Mouse (Mus musculus) liver, embryonic 12.5 days (tissue): ENCODE results near the gene Angpt4. TPM values are rescaled to one million over a fixed set of nuclear protein-coding genes. Genes with fewer than 3 reads are reported as not detected.

Experiments used
- ATAC-seq: fragments of 200-750 bp; cut with Nextera tagmentation; 2 replicates; pipeline ENCODE4 v1.8.0; 2017; ENCODE audit warnings: moderate number of reproducible peaks, mild to moderate bottlenecking, moderate library complexity
- H3K27ac ChIP-seq: fragments of 300-500 bp; sonication (generic); 2 replicates; pipeline ENCODE4 v1.5.1; 2016; ENCODE audit warnings: mild to moderate bottlenecking
- H3K27me3 ChIP-seq: fragments of 300-500 bp; sonication (generic); replicated peaks from 2 replicates; pipeline ENCODE4 v1.6.1; 2016; ENCODE audit warnings: mild to moderate bottlenecking, moderate library complexity
- H3K36me3 ChIP-seq: fragments of 300-500 bp; sonication (generic); 2 replicates; pipeline ENCODE4 v1.6.1; 2016; ENCODE audit warnings: mild to moderate bottlenecking, moderate library complexity
- H3K4me1 ChIP-seq: fragments of 300-500 bp; sonication (generic); 2 replicates; pipeline ENCODE4 v1.6.1; 2016
- H3K4me2 ChIP-seq: fragments of 300-500 bp; sonication (generic); 2 replicates; pipeline ENCODE4 v1.6.1; 2016; ENCODE audit warnings: mild to moderate bottlenecking, moderate library complexity
- H3K4me3 ChIP-seq: fragments of 300-500 bp; sonication (generic); 2 replicates; pipeline ENCODE4 v1.5.1; 2016; ENCODE audit warnings: mild to moderate bottlenecking, moderate library complexity
- H3K9ac ChIP-seq: fragments of 300-500 bp; sonication (generic); 2 replicates; pipeline ENCODE4 v1.6.1; 2016; ENCODE audit warnings: mild to moderate bottlenecking, moderate library complexity
- H3K9me3 ChIP-seq: fragments of 300-500 bp; sonication (generic); replicated peaks from 2 replicates; pipeline ENCODE4 v1.6.1; 2016; ENCODE audit warnings: mild to moderate bottlenecking, moderate library complexity
- WGBS: fragments of 180-500 bp; shearing (Covaris S2); methylation state at CpG from one replicate; pipeline ENCODE4 v1.1.7; 2016; ENCODE audit not compliant: insufficient replicate concordance; 5-methylcytosine and 5-hydroxymethylcytosine counted together
- polyA plus RNA-seq: library from polyadenylated mRNA; unstranded; fragments of >200 nt; fragmentation: Nextera tagmentation; extraction: Ambion mirVana; gene quantifications from 2 replicates; pipeline ENCODE4 v1.2.1, GENCODE M21; 2016

Gene Angpt4
- polyA plus RNA-seq, 1 experiment from 2014 or later, result 0.05 TPM

GRCm38 (mm10) chr2:151895911-151896310 is 15.1 kb upstream of the Angpt4 start:
- no peaks in the 10 kb centered on the region for H3K36me3 ChIP-seq
- no peak overlapping the region for H3K4me2 ChIP-seq
- H3K27ac ChIP-seq, result no peak overlapping the region
- no peak for ATAC-seq
- no peaks in the 10 kb centered on the region for H3K4me1 ChIP-seq
- no peak overlapping the region for H3K9ac ChIP-seq
- no peaks in the 10 kb centered on the region for H3K27me3 ChIP-seq
- H3K9me3 ChIP-seq, result no peaks in the 10 kb centered on the region
- 70% methylated on average over 5 of the region's 5 CpGs for whole genome bisulfite sequencing
- no peak overlapping the region for H3K4me3 ChIP-seq

- no peak overlapping the region for H3K4me3 ChIP-seq
- no peaks in the 10 kb centered on the region for H3K27me3 ChIP-seq
- ATAC-seq, result no peak
- no peak overlapping the region for H3K4me2 ChIP-seq
- WGBS, result 52% methylated on average over 1 of the region's 1 CpGs
- H3K36me3 ChIP-seq, result no peaks in the 10 kb centered on the region
- H3K9ac ChIP-seq, result no peak overlapping the region
- H3K4me1 ChIP-seq, result no peaks in the 10 kb centered on the region
- H3K27ac ChIP-seq, result no peak overlapping the region
- no peaks in the 10 kb centered on the region for H3K9me3 ChIP-seq
Measured at GRCm38 (mm10) chr2:151898106-151898505, 12.9 kb upstream of the Angpt4 start.

- ATAC-seq, result no peak
- H3K4me2 ChIP-seq, result no peak overlapping the region
- H3K4me3 ChIP-seq, result no peak overlapping the region
- 58% methylated on average over 4 of the region's 4 CpGs for WGBS
- H3K27me3 ChIP-seq, result no peaks in the 10 kb centered on the region
- no peak overlapping the region for H3K9ac ChIP-seq
- no peaks in the 10 kb centered on the region for H3K9me3 ChIP-seq
- H3K27ac ChIP-seq, result no peak overlapping the region
- H3K36me3 ChIP-seq, result no peaks in the 10 kb centered on the region
- no peaks in the 10 kb centered on the region for H3K4me1 ChIP-seq
Measured at GRCm38 (mm10) chr2:151900845-151901244, 10.2 kb upstream of the Angpt4 start.

GRCm38 (mm10) chr2:151903267-151903666 is 7.7 kb upstream of the Angpt4 start:
- Histone ChIP-seq H3K9me3 (no peaks in the 10 kb centered on the region), H3K4me1 (no peaks in the 10 kb centered on the region), H3K4me3 (no peak overlapping the region), H3K27ac (no peak overlapping the region), H3K9ac (no peak overlapping the region), H3K4me2 (no peak overlapping the region), H3K27me3 (no peaks in the 10 kb centered on the region; the same call in 1 of the 2 replicates), H3K36me3 (no peaks in the 10 kb centered on the region)
- no peak for ATAC-seq
- 71% methylated on average over 6 of the region's 6 CpGs for WGBS

- Histone ChIP-seq H3K4me1 (no peaks in the 10 kb centered on the region), H3K36me3 (no peaks in the 10 kb centered on the region), H3K9ac (no peak overlapping the region), H3K4me2 (no peak overlapping the region), H3K9me3 (no peaks in the 10 kb centered on the region), H3K4me3 (no peak overlapping the region), H3K27me3 (no peaks in the 10 kb centered on the region; the same call in 1 of the 2 replicates), H3K27ac (no peak overlapping the region)
- ATAC-seq, result no peak
- 63% methylated on average over 4 of the region's 4 CpGs for WGBS
Measured at GRCm38 (mm10) chr2:151903933-151904332, 7.1 kb upstream of the Angpt4 start.

- no peaks in the 10 kb centered on the region; the same call in 1 of the 2 replicates for H3K27me3 ChIP-seq
- H3K36me3 ChIP-seq, result no peaks in the 10 kb centered on the region
- H3K4me2 ChIP-seq, result no peak overlapping the region
- no peak overlapping the region for H3K27ac ChIP-seq
- no peak overlapping the region for H3K9ac ChIP-seq
- no peaks in the 10 kb centered on the region for H3K4me1 ChIP-seq
- H3K4me3 ChIP-seq, result no peak overlapping the region
- ATAC-seq, result no peak; the same call in 1 of the 2 replicates
- 43% methylated on average over 3 of the region's 3 CpGs for WGBS
- H3K9me3 ChIP-seq, result no peaks in the 10 kb centered on the region
Measured at GRCm38 (mm10) chr2:151904636-151905035, 6.4 kb upstream of the Angpt4 start.

GRCm38 (mm10) chr2:151907020-151907419 is 4.0 kb upstream of the Angpt4 start:
- ATAC-seq, result no peak
- H3K4me3 ChIP-seq, result no peak overlapping the region
- no peak overlapping the region for H3K9ac ChIP-seq
- no peaks in the 10 kb centered on the region for H3K9me3 ChIP-seq
- no peaks in the 10 kb centered on the region; the same call in 1 of the 2 replicates for H3K27me3 ChIP-seq
- 50% methylated on average over 2 of the region's 2 CpGs for WGBS
- H3K4me1 ChIP-seq, result peaks cover 4% of the 10 kb centered on the region; the same call in 1 of the 2 replicates
- H3K4me2 ChIP-seq, result no peak overlapping the region
- no peaks in the 10 kb centered on the region for H3K36me3 ChIP-seq
- no peak overlapping the region for H3K27ac ChIP-seq

GRCm38 (mm10) chr2:151909386-151909785 is 1.6 kb upstream of the Angpt4 start:
- peaks cover 4% of the 10 kb centered on the region; the same call in 1 of the 2 replicates for H3K4me1 ChIP-seq
- no peaks in the 10 kb centered on the region for H3K36me3 ChIP-seq
- no peaks in the 10 kb centered on the region for H3K9me3 ChIP-seq
- H3K4me3 ChIP-seq, result no peak overlapping the region
- no peaks in the 10 kb centered on the region; the same call in 1 of the 2 replicates for H3K27me3 ChIP-seq
- no peak overlapping the region for H3K27ac ChIP-seq
- no peak for ATAC-seq
- no peak overlapping the region for H3K4me2 ChIP-seq
- 56% methylated on average over 3 of the region's 3 CpGs for WGBS
- H3K9ac ChIP-seq, result no peak overlapping the region

- Histone ChIP-seq H3K4me1 (peaks cover 4% of the 10 kb centered on the region; the same call in 1 of the 2 replicates), H3K27ac (no peak overlapping the region), H3K9ac (no peak overlapping the region), H3K4me3 (no peak overlapping the region), H3K4me2 (no peak overlapping the region), H3K36me3 (no peaks in the 10 kb centered on the region), H3K27me3 (no peaks in the 10 kb centered on the region; the same call in 1 of the 2 replicates), H3K9me3 (no peaks in the 10 kb centered on the region)
- ATAC-seq, result no peak
- 16% methylated on average over 5 of the region's 5 CpGs for WGBS
Measured at GRCm38 (mm10) chr2:151910498-151910897, 512 bp upstream of the Angpt4 start.

GRCm38 (mm10) chr2:151911751-151912150 is 741 bp downstream of the Angpt4 start:
- H3K4me1 ChIP-seq, result peaks cover 4% of the 10 kb centered on the region; the same call in 1 of the 2 replicates
- WGBS, result 55% methylated on average over 3 of the region's 3 CpGs
- ATAC-seq, result no peak

GRCm38 (mm10) chr2:151914120-151914519 is 3.1 kb downstream of the Angpt4 start:
- H3K4me1 ChIP-seq, result peaks cover 4% of the 10 kb centered on the region; the same call in 1 of the 2 replicates
- WGBS, result 74% methylated on average over 5 of the region's 5 CpGs
- ATAC-seq, result no peak
- H3K9ac ChIP-seq, result no peak overlapping the region
- H3K27ac ChIP-seq, result no peak overlapping the region
- no peaks in the 10 kb centered on the region for H3K36me3 ChIP-seq
- no peak overlapping the region for H3K4me2 ChIP-seq
- no peaks in the 10 kb centered on the region for H3K27me3 ChIP-seq
- H3K4me3 ChIP-seq, result no peak overlapping the region
- no peaks in the 10 kb centered on the region for H3K9me3 ChIP-seq

More at GRCm38 (mm10) chr2:151911751-151912150, 741 bp downstream of the Angpt4 start:
- Histone ChIP-seq H3K27me3 (no peaks in the 10 kb centered on the region; the same call in 1 of the 2 replicates), H3K27ac (no peak overlapping the region), H3K36me3 (no peaks in the 10 kb centered on the region), H3K9ac (no peak overlapping the region), H3K9me3 (no peaks in the 10 kb centered on the region), H3K4me2 (no peak overlapping the region), H3K4me3 (no peak overlapping the region)

- Histone ChIP-seq H3K4me3 (no peak overlapping the region), H3K36me3 (no peaks in the 10 kb centered on the region), H3K9ac (no peak overlapping the region), H3K4me1 (peaks cover 4% of the 10 kb centered on the region; the same call in 1 of the 2 replicates), H3K27ac (no peak overlapping the region), H3K27me3 (no peaks in the 10 kb centered on the region), H3K9me3 (no peaks in the 10 kb centered on the region), H3K4me2 (no peak overlapping the region)
- ATAC-seq, result no peak
- 17% methylated on average over 2 of the region's 2 CpGs for WGBS
Measured at GRCm38 (mm10) chr2:151915111-151915510, 4.1 kb downstream of the Angpt4 start.
